Mouse (Mus musculus): ENCODE measurements around the gene Mapk1ip1.

DNA sequence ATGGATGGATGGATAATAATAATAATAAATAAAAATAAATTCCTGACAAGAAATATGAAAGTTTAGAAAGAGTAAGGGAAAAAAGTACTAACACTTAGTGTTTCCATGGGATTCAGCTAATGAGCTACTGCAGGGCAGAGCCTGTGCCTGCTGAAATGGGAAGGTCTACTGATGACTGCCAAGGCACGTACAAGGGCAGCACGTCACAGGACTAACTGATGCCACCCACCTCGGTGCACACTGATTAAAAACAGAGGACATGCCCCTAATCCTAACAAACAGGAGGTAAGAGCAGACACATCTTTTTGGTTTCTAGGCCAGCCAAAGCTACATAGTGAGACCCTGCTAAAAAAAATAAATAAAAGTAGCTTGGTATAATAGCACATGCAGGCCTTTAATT lies 37.7 kb upstream of the Mapk1ip1 start:
- TF ChIP-seq GATA1 (IDR thresholded peaks at IDR 0.05; ENCODE audit: low read length) (no peak), TAL1 (IDR thresholded peaks at IDR 0.05; ENCODE audit: low read length) (no peak)
